Mouse (Mus musculus) megakaryocyte, embryonic 14.5 days (primary cell): ENCODE measurements around the gene Lrrc52.

Source experiments
- FLI1 ChIP-seq: IDR thresholded peaks from 2 replicates; pipeline ENCODE4 v1.6.1; 2012; ENCODE audit warnings: low read length, inconsistent platforms, mixed read lengths
- GATA1 ChIP-seq: IDR thresholded peaks from 3 replicates; pipeline ENCODE4 v1.6.1; 2012; ENCODE audit warnings: mixed read lengths, low read length, inconsistent platforms, borderline replicate concordance

DNA sequence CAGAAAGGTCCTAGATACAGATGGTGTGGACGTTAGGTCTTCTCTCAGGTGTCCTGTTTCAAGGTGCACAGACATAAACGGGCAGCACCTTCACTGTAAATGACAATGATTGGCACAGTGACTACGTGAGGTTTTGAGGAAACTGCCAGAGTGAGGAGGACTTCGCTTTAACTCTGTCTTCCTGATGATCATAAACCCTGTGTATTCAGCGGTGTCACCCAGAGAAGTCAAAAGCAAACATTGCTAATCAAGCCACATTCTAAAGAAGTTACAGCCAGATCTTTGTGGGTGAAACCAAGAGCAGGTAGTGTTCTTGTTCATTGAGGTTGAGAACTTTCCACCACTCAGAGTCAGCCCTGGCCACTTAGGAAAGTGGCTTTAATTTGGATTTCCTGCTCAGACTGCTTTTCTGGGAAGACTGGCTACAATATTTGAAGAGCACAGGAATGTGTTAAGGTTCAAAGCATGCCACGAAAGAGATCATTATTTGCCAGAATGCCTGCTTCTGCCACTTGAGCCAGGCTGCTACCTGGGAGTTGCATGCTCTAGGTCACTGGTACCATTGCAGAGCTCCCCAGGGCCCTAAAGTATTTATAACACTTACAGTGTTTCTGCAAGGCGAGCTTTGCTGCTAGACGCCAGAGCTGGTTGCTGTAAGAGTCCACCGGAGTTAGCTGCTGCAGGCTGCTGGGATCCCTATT is 35.5 kb downstream of the Lrrc52 start:
- TF ChIP-seq GATA1 (no peak), FLI1 (no peak)
